Mouse (Mus musculus) granulocyte monocyte progenitor cell, adult 5-6 weeks (primary cell): ENCODE measurements around the gene Stx12. TPM values are rescaled to one million over a fixed set of nuclear protein-coding genes. Genes with fewer than 3 reads are reported as not detected.

ENCODE experiments used
- ATAC-seq: replicated peaks from 2 replicates; pipeline ENCODE4 v1.8.0; 2016; ENCODE audit warnings: mild to moderate bottlenecking, moderate TSS enrichment, inconsistent platforms; ENCODE audit not compliant: poor library complexity, severe bottlenecking
- total RNA-seq, 2 experiments: library from RNA; stranded (forward) in 1 of 2; stranded (reverse) in 1 of 2; fragments of 200-712, 200-1000 nt in 1 of 2; fragments of >200 nt in 1 of 2; fragmentation: Nextera tagmentation in 1 of 2; gene quantifications; 2 replicates each; pipeline ENCODE4 v1.2.3; 2014 to 2017

Gene Stx12
- total RNA-seq, 2 experiments from 2014 or later, result 26.5 to 39.8 TPM

DNA sequence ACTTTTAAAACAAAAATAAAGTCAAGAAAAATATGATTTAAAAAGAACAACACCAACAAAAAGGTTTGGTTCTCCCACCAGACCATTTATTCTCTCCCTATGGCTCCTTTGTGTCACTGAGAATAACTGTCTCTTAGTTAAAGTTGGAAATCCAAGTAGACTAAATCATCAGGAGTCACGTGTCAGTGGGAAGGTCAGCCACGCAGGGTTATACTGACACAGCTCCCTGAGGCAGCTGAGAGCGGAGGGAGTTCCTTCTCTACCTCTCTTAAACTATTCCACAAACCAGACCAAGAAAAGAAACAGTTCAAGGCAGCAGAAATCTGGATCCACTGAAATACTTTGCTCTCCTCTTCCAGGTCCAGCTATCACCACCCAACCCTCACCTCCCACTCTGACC lies 13.2 kb downstream of the Stx12 start:
- ATAC-seq, result no peak

DNA sequence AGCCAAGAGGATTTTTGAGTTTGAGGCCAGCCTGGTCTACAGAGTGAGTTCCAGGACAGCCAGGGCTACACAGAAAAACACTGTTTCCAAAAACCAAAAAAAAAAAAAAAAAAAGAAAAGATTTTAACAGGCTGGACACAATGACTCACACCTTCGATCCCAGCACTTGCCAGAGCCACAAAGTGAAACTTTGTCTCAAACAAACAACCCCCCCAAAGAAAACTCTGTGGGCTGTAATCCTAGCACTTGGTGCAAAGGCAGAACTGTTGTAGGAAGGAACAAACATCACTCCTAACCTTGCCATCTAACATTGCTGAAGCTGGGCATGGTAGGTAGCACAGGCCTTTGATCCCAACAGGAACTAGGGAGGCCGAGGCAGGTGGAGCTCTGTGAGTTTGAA lies 19.5 kb downstream of the Stx12 start:
- ATAC-seq, result no peak

DNA sequence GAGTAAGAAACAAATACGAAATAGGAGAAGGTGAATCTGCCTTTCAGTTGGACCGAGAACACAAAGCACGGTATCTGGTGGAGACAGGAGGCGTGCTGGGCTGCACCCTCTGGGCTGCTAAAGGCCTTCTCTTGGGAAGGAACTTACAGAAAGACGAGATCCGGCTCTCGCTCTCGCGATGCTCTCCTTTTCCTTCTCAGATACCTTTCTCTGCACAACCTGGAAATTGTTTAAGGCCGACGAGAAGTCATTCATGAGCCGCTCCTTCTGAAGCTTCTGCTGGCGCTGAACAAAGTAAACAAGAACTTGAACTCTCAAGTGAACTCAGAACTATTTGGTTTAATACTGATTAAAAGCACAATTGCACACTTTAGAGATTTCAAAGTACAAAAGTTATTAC lies 21.3 kb downstream of the Stx12 start:
- no peak for ATAC-seq

DNA sequence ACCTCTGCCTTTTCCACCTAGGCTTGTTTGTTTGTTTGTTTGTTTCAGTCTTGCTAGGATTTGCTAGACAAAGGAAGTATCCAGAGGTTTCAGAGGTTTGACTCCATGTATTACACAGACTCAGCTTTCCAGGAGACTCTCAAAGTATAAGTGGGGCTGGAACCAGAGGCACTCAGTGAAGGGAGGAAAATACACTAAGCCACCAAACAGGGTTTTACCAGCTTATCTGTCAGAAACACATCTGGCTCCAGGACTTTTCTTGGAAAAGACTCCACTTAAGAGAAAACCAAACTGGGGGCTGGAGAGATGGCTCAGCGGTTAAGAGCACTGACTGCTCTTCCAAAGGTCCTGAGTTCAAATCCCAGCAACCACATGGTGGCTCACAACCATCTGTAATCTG lies 23.4 kb downstream of the Stx12 start:
- ATAC-seq, result no peak

DNA sequence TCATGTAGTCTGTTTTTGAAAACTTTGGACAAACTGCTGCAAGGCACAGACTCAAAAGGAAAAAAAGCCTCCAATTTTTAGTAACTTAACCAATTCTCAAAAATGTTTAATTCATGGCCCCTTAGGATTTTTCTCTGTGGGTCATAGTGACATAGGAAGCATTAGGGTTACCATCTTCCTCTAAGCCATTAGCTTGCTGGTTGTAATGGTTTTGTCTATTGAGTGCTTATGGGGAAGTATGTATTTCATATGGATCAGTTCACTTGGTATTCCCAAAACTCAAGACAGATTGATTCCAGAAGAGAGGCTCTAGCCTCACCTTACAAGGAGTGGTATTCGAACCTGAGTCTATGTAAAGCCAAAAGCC lies 40.6 kb downstream of the Stx12 start:
- ATAC-seq, result no peak

DNA sequence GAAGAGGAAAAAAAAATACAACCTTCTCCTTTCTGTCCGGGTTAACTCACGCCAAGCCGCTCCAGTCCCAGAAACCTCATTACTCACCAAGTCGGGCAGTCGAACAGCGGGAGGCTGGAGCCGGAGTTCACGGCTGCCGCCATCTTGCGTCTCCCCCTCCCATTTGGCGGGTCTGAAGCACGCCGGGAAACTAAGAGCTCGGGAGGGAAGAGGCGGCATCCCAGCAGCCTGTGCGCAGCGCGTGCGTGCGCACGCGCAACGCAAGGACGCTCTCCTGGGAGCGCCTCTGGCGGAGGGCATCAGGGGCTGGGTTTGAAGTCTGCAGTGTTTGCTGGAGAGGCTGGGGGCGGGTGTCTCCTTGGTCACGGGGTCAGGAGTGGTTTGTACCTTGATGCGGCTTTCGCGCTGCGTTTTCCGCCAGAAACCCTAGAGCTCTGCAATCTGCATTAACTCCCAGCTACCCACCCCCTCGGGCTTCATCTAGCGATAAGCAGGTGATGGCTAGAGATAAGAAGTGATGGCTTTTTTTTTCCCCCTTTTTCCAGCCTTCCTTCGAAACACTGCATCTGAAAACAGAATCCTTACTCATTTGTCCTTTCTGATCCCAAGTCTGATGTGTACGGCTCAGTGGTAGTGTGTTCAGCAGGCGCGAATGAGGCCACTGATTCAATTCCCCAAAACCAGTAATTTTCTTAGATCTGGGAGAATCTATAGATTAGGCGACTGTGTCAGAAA lies 41.2 kb downstream of the Stx12 start, which contains the start of gene Ppp1r8:
Gene Ppp1r8 (minus strand): TSS at position 200 of the 735 bp plus-strand sequence.
- peak; percentile 99 for ATAC-seq

DNA sequence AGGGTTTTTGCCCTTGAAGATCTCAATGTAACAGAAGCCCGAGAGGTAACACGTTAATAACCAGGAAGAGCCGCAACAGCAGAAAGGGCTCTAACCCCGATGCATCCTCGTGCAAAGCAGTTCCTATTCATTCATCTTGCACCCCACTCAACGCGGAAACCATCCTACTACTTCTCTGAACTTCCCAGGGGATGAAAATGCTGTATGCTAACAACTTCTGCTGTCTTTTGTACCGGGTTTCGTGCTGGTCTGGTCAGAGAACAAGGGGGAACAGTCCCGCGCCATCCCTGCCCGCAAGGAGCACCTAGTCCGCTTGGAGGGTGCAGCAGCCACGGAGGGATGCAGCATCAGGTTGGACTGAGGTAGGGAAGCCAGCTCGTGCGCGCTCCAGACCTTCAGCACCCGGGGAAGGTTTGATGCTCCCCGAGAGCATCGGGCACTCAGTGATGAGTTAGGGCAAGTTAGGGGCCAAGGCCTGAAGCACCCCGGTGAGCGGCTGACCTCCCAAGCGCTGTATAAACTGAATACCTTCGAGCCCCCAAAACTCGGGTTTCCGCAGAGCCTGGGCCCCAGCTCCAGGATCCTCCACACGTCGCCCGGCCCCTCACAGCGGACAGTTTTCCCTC lies 41.9 kb downstream of the Stx12 start:
- peak; percentile 36 for ATAC-seq

DNA sequence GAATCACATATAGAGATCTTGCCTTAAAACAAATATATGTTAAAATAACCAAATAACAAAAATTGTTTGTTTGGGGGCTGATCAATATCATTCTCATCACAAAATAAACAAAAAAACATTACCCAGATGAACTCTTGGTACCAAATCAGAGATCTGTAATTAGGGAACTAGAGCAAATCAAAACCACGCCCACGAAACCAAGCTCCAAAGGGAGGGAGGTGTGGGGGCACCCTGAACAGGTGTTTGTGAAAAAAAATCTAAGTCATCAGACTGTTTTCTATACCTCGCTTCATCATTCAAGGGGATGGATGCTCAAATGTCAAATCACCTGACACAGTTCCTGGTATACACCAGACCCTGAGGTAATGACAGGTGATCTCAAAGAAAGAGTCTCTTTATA lies 42.8 kb downstream of the Stx12 start:
- no peak for ATAC-seq

DNA sequence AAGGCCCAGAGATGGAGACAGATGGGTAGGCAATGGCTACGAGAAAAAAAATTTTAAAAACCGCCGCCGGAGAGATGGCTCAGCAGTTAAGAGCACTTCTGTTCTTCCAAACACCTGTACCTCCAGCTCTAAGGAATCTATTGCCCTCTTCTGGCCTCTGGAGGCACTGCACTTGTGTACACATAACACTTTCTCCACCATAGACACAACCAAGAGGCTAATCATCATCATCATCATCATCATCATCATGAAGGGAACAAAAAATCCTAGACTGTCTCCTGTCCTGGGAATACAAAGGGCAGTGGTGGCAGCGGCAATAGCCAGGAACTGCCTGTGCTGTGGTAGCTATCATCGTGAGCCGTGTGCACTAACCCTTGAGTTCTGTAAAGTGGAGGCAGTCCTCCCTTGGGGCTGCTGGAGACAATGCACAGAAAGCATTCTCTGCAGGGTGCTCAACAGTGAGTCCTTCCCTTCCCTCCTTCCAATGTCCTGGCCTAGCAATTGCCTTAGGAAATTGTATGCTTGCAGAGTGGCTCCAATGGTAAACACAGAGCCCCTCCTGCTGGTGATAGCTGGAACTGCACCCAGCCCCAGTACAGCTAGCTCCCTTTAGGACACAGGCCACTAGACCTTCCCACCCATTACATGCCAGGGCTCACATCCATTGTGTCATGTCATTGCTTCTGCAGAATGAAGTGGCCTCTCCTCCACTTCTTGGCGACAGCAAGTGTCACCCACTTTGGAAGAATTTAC lies 60.5 kb downstream of the Stx12 start:
- ATAC-seq, result peak; percentile 89

DNA sequence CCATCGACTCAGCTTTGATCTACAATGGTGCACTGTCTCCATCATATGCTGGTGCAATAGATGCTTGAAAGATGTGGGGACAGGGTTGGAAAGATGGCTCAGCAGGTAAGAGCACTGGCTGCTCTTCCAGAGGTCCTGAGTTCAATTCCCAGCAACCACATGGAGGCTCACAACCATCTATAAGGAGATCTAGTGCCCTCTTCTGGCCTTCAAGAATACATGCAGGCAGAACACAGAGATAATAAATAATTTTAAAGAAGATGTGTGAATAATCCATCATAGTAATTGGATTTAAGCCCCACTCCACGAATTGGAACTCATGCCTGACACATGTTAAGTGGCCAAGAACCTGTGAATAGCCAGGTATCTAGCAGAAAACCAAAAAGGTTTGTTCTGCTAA lies 65.9 kb downstream of the Stx12 start:
- no peak for ATAC-seq

DNA sequence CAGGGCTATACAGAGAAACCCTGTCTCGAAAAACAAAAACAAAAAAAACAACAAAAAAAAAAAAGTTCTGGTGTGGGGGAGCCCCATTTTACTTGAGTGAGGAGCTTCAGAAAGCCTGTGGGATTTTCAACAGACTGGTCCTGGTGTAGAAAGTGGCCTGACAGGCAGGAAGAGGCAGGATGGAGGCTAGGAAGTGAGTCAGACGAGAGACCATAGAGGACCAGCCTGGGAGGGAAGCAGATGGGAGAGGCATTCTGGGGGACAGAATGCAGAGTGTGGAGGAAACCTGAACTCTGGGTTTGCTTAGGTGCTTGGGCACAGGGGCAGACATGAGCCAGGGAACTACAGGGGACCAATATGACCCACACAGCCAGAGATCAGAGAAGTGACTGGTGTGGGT lies 67.5 kb downstream of the Stx12 start:
- ATAC-seq, result peak; percentile 50; the same call in 1 of the 2 replicates

DNA sequence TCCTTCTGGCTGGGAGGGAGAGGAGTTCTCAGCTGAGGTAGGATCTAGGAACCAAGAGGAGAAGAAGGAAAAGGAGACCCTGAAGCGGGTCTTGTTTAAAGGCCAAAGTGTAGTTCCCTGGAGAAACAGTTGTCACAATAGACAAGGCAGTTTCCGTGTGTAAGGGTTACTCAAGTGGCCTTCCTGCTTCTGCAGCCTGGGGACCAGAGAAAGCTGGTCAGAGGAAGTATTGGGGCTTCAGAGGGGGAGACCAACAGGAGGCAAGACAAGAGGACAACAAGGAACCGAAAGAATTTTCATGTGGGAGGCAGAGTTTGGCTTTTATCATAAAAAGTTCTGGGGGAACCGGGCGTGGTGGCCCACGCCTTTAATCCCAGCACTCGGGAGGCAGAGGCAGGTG lies 67.9 kb downstream of the Stx12 start:
- peak; percentile 88 for ATAC-seq

DNA sequence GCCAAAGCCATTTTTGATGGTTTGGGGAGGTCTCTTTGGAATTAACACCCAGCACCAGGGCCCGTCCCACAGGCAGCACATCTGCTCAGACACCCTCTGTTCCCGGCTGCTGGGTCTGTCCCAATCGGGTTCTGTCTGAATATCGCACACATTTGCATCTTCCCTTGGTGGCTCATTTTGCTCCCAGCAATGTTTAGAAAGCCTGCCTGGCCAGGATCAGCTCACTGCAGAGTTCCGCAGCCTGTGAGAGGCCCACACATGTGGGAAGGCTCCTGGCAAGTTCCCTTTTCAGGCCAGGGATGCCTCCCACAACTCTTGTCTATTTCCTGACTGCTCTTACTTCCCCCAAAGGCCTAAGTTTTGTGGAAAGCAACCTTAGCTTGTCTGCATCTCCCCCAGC lies 74.7 kb downstream of the Stx12 start:
- ATAC-seq, result peak; percentile 70

DNA sequence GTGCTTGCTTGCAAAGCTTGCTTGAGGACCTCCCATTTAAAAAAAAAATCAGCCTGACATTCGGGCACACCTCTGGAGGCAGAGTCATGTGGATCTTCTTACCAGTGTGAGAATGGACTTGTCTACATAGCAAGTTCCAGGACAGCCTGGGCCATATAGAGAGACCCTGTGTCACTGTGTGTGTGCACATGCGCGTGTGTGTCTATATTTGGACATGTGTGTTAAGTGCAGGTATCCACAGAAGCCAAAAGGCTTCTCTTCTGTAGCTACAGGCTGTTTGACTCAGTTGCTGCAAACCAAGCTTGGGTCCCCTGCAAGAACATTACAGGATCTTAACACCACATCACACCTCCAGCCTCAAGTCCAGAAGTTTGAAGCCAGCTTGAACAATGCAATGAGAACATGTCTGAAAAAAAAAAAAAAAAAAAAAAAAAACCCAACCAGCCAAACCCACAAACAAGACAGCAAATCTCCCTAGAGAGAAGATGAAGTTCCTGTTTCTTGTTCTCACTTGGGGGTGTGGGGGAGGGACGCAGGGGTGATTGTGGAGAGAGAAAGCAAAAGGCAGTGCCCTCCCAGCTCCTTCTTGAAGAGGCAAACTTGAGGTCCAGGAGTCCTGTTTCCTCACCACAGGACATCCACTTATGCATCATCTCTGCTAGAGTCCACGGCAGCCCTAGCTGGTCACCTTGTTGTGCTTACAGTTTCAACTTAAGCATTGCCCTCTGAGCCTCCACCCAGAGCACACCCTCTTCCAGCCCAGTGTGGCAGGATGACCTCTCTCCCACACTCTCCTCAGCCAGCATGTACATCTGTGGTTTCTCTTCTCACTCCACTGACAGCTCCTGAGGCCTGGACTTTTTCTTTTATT lies 76.3 kb downstream of the Stx12 start:
- ATAC-seq, result peak; percentile 66

DNA sequence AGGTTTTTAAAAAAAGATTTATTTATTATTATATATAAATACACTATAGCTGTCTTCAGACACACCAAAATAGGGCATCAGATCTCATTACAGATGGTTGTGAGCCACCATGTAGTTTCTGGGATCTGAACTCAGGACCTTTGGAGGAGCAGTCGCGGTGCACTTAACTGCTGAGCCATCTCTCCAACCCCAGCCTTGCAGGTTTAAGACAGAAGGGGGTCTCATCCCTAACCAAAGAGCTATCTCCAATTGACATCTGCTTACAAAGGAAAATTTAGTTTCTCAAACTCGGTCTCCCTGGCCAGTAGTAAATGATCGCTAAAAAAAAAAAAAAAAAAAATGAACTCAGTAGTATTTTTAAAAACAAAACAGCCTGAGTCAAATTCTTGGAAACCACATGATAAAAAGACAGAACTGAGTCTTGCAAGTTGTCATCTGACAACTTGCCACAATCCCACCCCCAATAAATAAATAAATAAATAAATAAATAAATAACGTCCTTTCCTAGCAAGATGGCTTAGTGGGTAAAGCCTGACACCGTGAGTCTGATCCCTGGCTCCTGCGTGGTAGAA lies 77.6 kb downstream of the Stx12 start:
- no peak for ATAC-seq

DNA sequence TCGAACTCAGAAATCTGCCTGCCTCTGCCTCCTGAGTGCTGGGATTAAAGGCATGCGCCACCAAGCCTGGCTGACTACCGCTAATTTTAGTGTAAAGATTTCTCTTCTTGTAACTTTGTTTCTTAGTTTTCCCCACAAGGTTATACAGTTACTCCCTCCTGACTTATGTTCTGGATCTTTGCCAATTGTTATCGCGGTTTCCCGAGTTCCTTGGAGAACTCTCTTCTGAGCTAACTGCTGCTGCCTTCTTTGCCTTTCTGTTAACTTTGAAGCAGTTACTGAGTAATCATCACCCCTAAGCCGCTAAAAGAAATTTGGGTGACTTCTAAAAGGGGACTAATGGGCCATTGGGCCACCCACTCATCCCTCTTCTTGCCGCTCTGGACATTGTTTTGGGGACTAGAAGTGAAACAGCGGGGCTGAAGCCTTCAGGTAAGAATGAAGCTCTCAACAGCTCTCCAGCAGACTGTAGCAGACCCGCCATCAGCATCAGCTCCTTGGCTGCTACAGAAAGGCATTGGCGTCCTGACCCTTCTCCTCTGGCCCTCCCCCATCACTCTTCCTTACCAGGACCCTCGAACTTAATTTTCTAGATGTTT lies 78.6 kb downstream of the Stx12 start:
- no peak for ATAC-seq

DNA sequence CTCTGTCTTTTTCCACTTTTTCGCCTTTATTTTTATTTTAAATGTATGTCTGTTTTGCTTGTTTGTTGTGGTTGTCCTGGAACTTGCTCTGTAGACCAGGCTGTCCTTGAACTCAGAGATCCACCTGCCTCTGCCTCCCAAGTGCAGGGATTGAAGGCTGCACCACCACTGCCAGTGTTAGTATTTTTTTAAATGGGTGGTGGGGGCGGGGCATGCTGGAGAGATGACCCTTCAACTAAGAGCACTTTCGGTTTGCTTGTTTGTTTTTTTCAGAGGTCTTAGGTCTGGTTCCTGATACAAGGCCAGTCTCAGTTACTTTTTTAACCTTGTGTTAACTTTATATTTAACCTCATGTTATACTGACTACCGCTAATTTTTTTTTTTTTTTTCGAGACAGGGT lies 79.2 kb downstream of the Stx12 start:
- no peak for ATAC-seq

DNA sequence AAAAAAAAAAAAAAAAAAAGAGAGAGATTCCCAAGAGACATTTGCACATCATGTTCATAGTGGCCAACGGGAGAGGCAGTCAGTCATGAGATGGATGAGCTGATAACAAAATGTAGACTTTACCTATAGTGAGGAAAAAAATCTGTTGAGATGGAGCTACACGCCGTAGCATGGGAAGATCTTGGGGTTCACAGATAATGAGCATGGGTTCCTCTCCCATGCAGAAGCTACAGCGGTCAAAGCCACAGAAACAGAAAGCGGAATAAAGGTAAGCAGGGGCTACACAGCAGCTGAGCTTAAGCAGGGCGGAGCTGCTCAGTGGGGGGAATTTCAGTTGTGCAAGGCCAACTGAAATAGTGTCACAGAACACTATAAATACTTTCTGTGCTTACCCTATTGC lies 80.0 kb downstream of the Stx12 start:
- ATAC-seq, result peak; percentile 82

DNA sequence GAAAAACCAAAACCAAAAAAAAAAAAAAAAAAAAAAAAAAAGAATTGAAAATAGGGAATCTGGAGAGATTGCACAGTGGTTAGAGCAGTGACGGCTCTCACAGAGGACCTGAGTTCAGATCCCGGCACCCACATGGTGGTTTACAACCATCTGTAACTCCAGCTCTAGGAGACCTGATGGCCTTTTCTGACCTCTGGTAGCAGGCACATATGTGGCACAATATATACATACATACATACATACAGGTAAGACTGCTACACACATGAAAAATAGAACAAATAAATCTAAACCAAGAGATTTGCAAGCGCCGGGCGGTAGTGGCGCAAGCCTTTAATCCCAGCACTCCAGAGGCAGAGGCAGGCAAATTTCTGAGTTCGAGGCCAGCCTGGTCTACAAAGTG lies 80.4 kb downstream of the Stx12 start:
- no peak for ATAC-seq
